Mouse (Mus musculus) myocyte (in vitro differentiated cells): ENCODE measurements around the gene St6galnac4. TPM values are rescaled to one million over a fixed set of nuclear protein-coding genes. Genes with fewer than 3 reads are reported as not detected.

Experiments
- H3K27me3 ChIP-seq: one replicate; pipeline ENCODE4 v1.6.1; 2011; ENCODE audit not compliant: control insufficient read depth, insufficient read depth, insufficient read length
- H3K36me3 ChIP-seq: one replicate; pipeline ENCODE4 v1.6.1; 2011; ENCODE audit not compliant: control insufficient read depth, insufficient read depth
- H3K4me2 ChIP-seq: one replicate; pipeline ENCODE4 v1.6.1; 2011; ENCODE audit warnings: low read depth, control low read depth
- H3K4me3 ChIP-seq: one replicate; pipeline ENCODE4 v1.5.1; 2011; ENCODE audit warnings: mild to moderate bottlenecking, control low read depth, moderate library complexity
- H3K79me2 ChIP-seq: one replicate; pipeline ENCODE4 v1.6.1; 2011; ENCODE audit not compliant: control insufficient read depth, insufficient read depth
- H3ac ChIP-seq: one replicate; pipeline ENCODE4 v1.6.1; 2011; ENCODE audit not compliant: control insufficient read depth, insufficient read length
- CEBPB ChIP-seq: IDR thresholded peaks from 2 replicates; pipeline ENCODE4 v1.6.1; 2011; ENCODE audit warnings: mild to moderate bottlenecking, moderate library complexity; ENCODE audit not compliant: poor library complexity, insufficient read depth, severe bottlenecking
- E2F4 ChIP-seq: IDR thresholded peaks from one replicate; pipeline ENCODE4 v1.6.1; 2011; ENCODE audit warnings: mild to moderate bottlenecking, control low read depth, moderate library complexity; ENCODE audit not compliant: insufficient read depth
- MAX ChIP-seq: IDR thresholded peaks from one replicate; pipeline ENCODE4 v1.6.1; 2011; ENCODE audit warnings: low read depth, mild to moderate bottlenecking, control low read depth
- MYOD1 ChIP-seq, 3 experiments: IDR thresholded peaks; one replicate each; pipeline ENCODE4 v1.6.1; 2011; ENCODE audit warnings: control low read depth in 2 of 3, low read depth in 2 of 3, mild to moderate bottlenecking in 2 of 3, moderate library complexity in 1 of 3; ENCODE audit not compliant: insufficient read length in 2 of 3, control insufficient read depth in 1 of 3
- MYOG ChIP-seq, 3 experiments: IDR thresholded peaks; one replicate each; pipeline ENCODE4 v1.6.1; 2011; ENCODE audit warnings: control low read depth in 2 of 3, low read depth in 2 of 3, mild to moderate bottlenecking in 2 of 3; ENCODE audit not compliant: insufficient read length in 2 of 3, control insufficient read depth in 1 of 3, insufficient read depth in 1 of 3
- POLR2A ChIP-seq: IDR thresholded peaks from one replicate; pipeline ENCODE4 v1.6.1; 2011; ENCODE audit warnings: low read depth, mild to moderate bottlenecking, control low read depth, moderate library complexity; ENCODE audit not compliant: insufficient read length
- POLR2AphosphoS2 ChIP-seq: IDR thresholded peaks from one replicate; pipeline ENCODE4 v1.6.1; 2011; ENCODE audit warnings: low read depth, control low read depth; ENCODE audit not compliant: insufficient read length
- REST ChIP-seq: IDR thresholded peaks from one replicate; pipeline ENCODE4 v1.6.1; 2011; ENCODE audit warnings: mild to moderate bottlenecking, control low read depth, moderate library complexity; ENCODE audit not compliant: insufficient read depth, insufficient read length
- SRF ChIP-seq: IDR thresholded peaks from one replicate; pipeline ENCODE4 v1.6.1; 2011; ENCODE audit warnings: low read depth; ENCODE audit not compliant: control insufficient read depth, insufficient read length
- TCF12 ChIP-seq: IDR thresholded peaks from one replicate; pipeline ENCODE4 v1.6.1; 2011; ENCODE audit warnings: mild to moderate bottlenecking, control low read depth; ENCODE audit not compliant: poor library complexity, insufficient read depth, severe bottlenecking
- TCF3 ChIP-seq: IDR thresholded peaks from one replicate; pipeline ENCODE4 v1.6.1; 2011; ENCODE audit warnings: low read depth, control low read depth; ENCODE audit not compliant: insufficient read length
- USF1 ChIP-seq: IDR thresholded peaks from one replicate; pipeline ENCODE4 v1.6.1; 2011; ENCODE audit warnings: low read depth, mild to moderate bottlenecking, control low read depth, moderate library complexity
- polyA plus RNA-seq: library from polyadenylated mRNA; unstranded; fragments of >200 nt; fragmentation: generic; extraction: Trizol; gene quantifications from one replicate; pipeline ENCODE4 v1.2.1, GENCODE M21; 2012; ENCODE audit warnings: missing spikeins

Gene St6galnac4
- polyA plus RNA-seq, 1 experiment = 75.4 TPM

GRCm38 (mm10) chr2:32553592-32554148 lies 33.2 kb upstream of the St6galnac4 start:
- Histone ChIP-seq H3K4me2 (no peak overlapping the region), H3K36me3 (no peaks in the 10 kb centered on the region), H3ac (no peak overlapping the region), H3K4me3 (no peak overlapping the region), H3K27me3 (no peaks in the 10 kb centered on the region), H3K79me2 (no peaks in the 10 kb centered on the region)
- no peak for TF ChIP-seq POLR2AphosphoS2
- no peak for TF ChIP-seq MAX
- TF ChIP-seq CEBPB = no peak
- no peak for TF ChIP-seq USF1
- no peak for TF ChIP-seq MYOG (IDR thresholded peaks at IDR 0.05; ENCODE audit: control insufficient read depth in 1 of 3, insufficient read depth in 1 of 3, insufficient read length in 2 of 3, low read depth in 2 of 3)
- no peak for TF ChIP-seq REST
- TF ChIP-seq MYOD1 (IDR thresholded peaks at IDR 0.05; ENCODE audit: control insufficient read depth in 1 of 3, insufficient read length in 2 of 3, low read depth in 2 of 3) = no peak

GRCm38 (mm10) chr2:32555484-32555883 lies 31.4 kb upstream of the St6galnac4 start:
- Histone ChIP-seq H3K79me2 (no peaks in the 10 kb centered on the region), H3K27me3 (no peaks in the 10 kb centered on the region), H3K36me3 (no peaks in the 10 kb centered on the region), H3K4me3 (no peak overlapping the region), H3K4me2 (no peak overlapping the region), H3ac (no peak overlapping the region)
- no peak for TF ChIP-seq REST
- TF ChIP-seq MYOG (IDR thresholded peaks at IDR 0.05; ENCODE audit: control insufficient read depth in 1 of 3, insufficient read depth in 1 of 3, insufficient read length in 2 of 3, low read depth in 2 of 3) = peak in 1 of 3 experiments; percentile 54
- peak; percentile 30 for TF ChIP-seq USF1
- no peak for TF ChIP-seq POLR2AphosphoS2
- no peak for TF ChIP-seq TCF12

- H3ac ChIP-seq = no peak overlapping the region
- H3K4me2 ChIP-seq = no peak overlapping the region
- TF ChIP-seq USF1 (no peak), POLR2A (no peak), POLR2AphosphoS2 (no peak), E2F4 (no peak), TCF3 (no peak), REST (no peak), MYOG (IDR thresholded peaks at IDR 0.05; ENCODE audit: control insufficient read depth in 1 of 3, insufficient read depth in 1 of 3, insufficient read length in 2 of 3, low read depth in 2 of 3) (no peak), CEBPB (no peak), MAX (no peak)
- H3K79me2 ChIP-seq = no peaks in the 10 kb centered on the region
- H3K27me3 ChIP-seq = no peaks in the 10 kb centered on the region
- no peak overlapping the region for H3K4me3 ChIP-seq
- H3K36me3 ChIP-seq = no peaks in the 10 kb centered on the region
Observed at GRCm38 (mm10) chr2:32556019-32556418, 30.9 kb upstream of the St6galnac4 start.

- Histone ChIP-seq H3K4me2 (no peak overlapping the region), H3K79me2 (no peaks in the 10 kb centered on the region), H3K27me3 (no peaks in the 10 kb centered on the region), H3K4me3 (no peak overlapping the region), H3K36me3 (no peaks in the 10 kb centered on the region), H3ac (no peak overlapping the region)
- TF ChIP-seq MYOG (IDR thresholded peaks at IDR 0.05; ENCODE audit: control insufficient read depth in 1 of 3, insufficient read depth in 1 of 3, insufficient read length in 2 of 3, low read depth in 2 of 3) (no peak), CEBPB (no peak), MYOD1 (IDR thresholded peaks at IDR 0.05; ENCODE audit: control insufficient read depth in 1 of 3, insufficient read length in 2 of 3, low read depth in 2 of 3) (no peak), POLR2AphosphoS2 (no peak), TCF12 (no peak), E2F4 (no peak)
Observed at GRCm38 (mm10) chr2:32559570-32559969, 27.3 kb upstream of the St6galnac4 start.

- no peak overlapping the region for H3ac ChIP-seq
- no peaks in the 10 kb centered on the region for H3K27me3 ChIP-seq
- no peak for TF ChIP-seq TCF12
- no peak for TF ChIP-seq POLR2AphosphoS2
- no peak for TF ChIP-seq REST
- no peak for TF ChIP-seq TCF3
- TF ChIP-seq SRF = no peak
- TF ChIP-seq MYOG (IDR thresholded peaks at IDR 0.05; ENCODE audit: control insufficient read depth in 1 of 3, insufficient read depth in 1 of 3, insufficient read length in 2 of 3, low read depth in 2 of 3) = no peak
- no peak for TF ChIP-seq USF1
- H3K4me2 ChIP-seq = no peak overlapping the region
- H3K36me3 ChIP-seq = no peaks in the 10 kb centered on the region
- peaks cover 9% of the 10 kb centered on the region for H3K79me2 ChIP-seq
- H3K4me3 ChIP-seq = no peak overlapping the region
Observed at GRCm38 (mm10) chr2:32566536-32567063, 20.3 kb upstream of the St6galnac4 start.
